Mouse (Mus musculus) liver, embryonic 14.5 days (tissue): ENCODE data around the gene Chrd. TPM values are rescaled to one million over a fixed set of nuclear protein-coding genes. Genes with fewer than 3 reads are reported as not detected.
A peak's percentile ranks its signal among the peaks of the same experiment; 100 is the strongest.

Experiments
- ATAC-seq: fragments of 200-750 bp; cut with Nextera tagmentation; 2 replicates; pipeline ENCODE4 v1.8.0; 2017; ENCODE audit warnings: moderate number of reproducible peaks, mild to moderate bottlenecking, moderate library complexity; ENCODE audit not compliant: insufficient read depth
- DNase-seq, 3 experiments: peaks; one replicate each; pipeline ENCODE4 v3.0.0-alpha.2; 2012 to 2013; ENCODE audit warnings: low read depth in 3 of 3, low spot score in 3 of 3
- H3K27ac ChIP-seq: fragments of 300-500 bp; sonication (generic); 2 replicates; pipeline ENCODE4 v1.5.1; 2014; ENCODE audit warnings: moderate library complexity, mild to moderate bottlenecking, control low read depth, inconsistent platforms
- H3K27me3 ChIP-seq: fragments of 300-500 bp; sonication (generic); 2 replicates; pipeline ENCODE4 v1.6.1; 2014; ENCODE audit warnings: mild to moderate bottlenecking, low read length, moderate library complexity; ENCODE audit not compliant: control insufficient read depth, insufficient read depth
- H3K36me3 ChIP-seq: fragments of 300-500 bp; sonication (generic); replicated peaks from 2 replicates; pipeline ENCODE4 v1.6.1; 2014; ENCODE audit warnings: low read depth; ENCODE audit not compliant: control insufficient read depth, insufficient read depth
- H3K4me1 ChIP-seq, 2 experiments: fragments of 200-500 bp in 1 of 2; fragments of 300-500 bp in 1 of 2; sonication (generic) in 1 of 2; replicated peaks; 2 replicates each; pipeline ENCODE4 v1.6.1; 2012 to 2014; ENCODE audit warnings: antibody characterized with exemption in 1 of 2, inconsistent platforms in 1 of 2, low read length in 1 of 2; ENCODE audit not compliant: control insufficient read depth in 2 of 2, insufficient read depth in 2 of 2
- H3K4me2 ChIP-seq: fragments of 300-500 bp; sonication (generic); 2 replicates; pipeline ENCODE4 v1.6.1; 2014; ENCODE audit warnings: low read depth, mild to moderate bottlenecking, control low read depth, moderate library complexity
- H3K4me3 ChIP-seq, 2 experiments: fragments of 200-500 bp in 1 of 2; fragments of 300-500 bp in 1 of 2; sonication (generic) in 1 of 2; 2 replicates each; pipeline ENCODE4 v1.5.1; 2012 to 2014; ENCODE audit warnings: low read depth in 2 of 2, low read length in 2 of 2, mild to moderate bottlenecking in 2 of 2, control low read depth in 1 of 2, inconsistent platforms in 1 of 2, moderate library complexity in 1 of 2; ENCODE audit not compliant: insufficient read depth in 1 of 2
- H3K9ac ChIP-seq: fragments of 300-500 bp; sonication (generic); replicated peaks from 2 replicates; pipeline ENCODE4 v1.6.1; 2014; ENCODE audit warnings: mild to moderate bottlenecking, control low read depth, moderate library complexity
- H3K9me3 ChIP-seq: fragments of 300-500 bp; sonication (generic); 2 replicates; pipeline ENCODE4 v1.6.1; 2016; ENCODE audit warnings: low read length, mixed read lengths; ENCODE audit not compliant: control insufficient read depth
- CTCF ChIP-seq: IDR thresholded peaks from 2 replicates; pipeline ENCODE4 v1.5.1; 2016; ENCODE audit warnings: antibody characterized with exemption, low read depth, control low read depth
- EP300 ChIP-seq: IDR thresholded peaks from 2 replicates; pipeline ENCODE4 v1.6.1; 2016; ENCODE audit warnings: antibody characterized with exemption, low read depth
- WGBS: fragments of 180-500 bp; shearing (Covaris S2); extraction: QIAGEN DNeasy Blood & Tissue Kit; methylation state at CpG from one replicate; pipeline ENCODE4 v1.1.7; 2014; ENCODE audit not compliant: insufficient replicate concordance; 5-methylcytosine and 5-hydroxymethylcytosine counted together
- polyA plus RNA-seq, 2 experiments: library from polyadenylated mRNA; depleted of rRNA in 1 of 2; stranded (reverse) in 1 of 2; unstranded in 1 of 2; fragments of >200 nt; fragmentation: Nextera tagmentation in 1 of 2; extraction: Ambion mirVana in 1 of 2; gene quantifications; 2 replicates each; pipeline versions ENCODE4 v1.2.1 to v1.2.3; 2012 to 2014

Gene Chrd
- polyA plus RNA-seq, 2 experiments = 0.24 to 0.71 TPM

- WGBS = 23% methylated on average over 6 of the region's 6 CpGs
- Histone ChIP-seq H3K4me1 (peaks cover 59 to 62% of the 10 kb centered on the region in 2 experiments), H3K36me3 (peaks cover 2% of the 10 kb centered on the region; the same call in 1 of the 2 replicates), H3K27me3 (no peaks in the 10 kb centered on the region), H3K4me3 (peak overlapping the region; percentile 16 to 29; a peak in 3 of 4 replicates), H3K9ac (peak overlapping the region; percentile 60), H3K27ac (peak overlapping the region; percentile 94), H3K4me2 (peak overlapping the region; percentile 69), H3K9me3 (no peaks in the 10 kb centered on the region)
- DNase-seq (peak; percentile 70 to 83 (median 76)), ATAC-seq (peak; percentile 76)
- no peak for TF ChIP-seq CTCF
- peak; percentile 94 for TF ChIP-seq EP300
Observed at GRCm38 (mm10) chr16:20703699-20704400, 29.1 kb upstream of the Chrd start.

GRCm38 (mm10) chr16:20705786-20706185, 27.1 kb upstream of the Chrd start:
- Histone ChIP-seq H3K27me3 (no peaks in the 10 kb centered on the region), H3K9ac (no peak overlapping the region), H3K4me3 (no peak overlapping the region), H3K27ac (peak overlapping the region; percentile 94), H3K4me1 (peaks cover 59 to 63% of the 10 kb centered on the region in 2 experiments), H3K4me2 (no peak overlapping the region), H3K9me3 (no peaks in the 10 kb centered on the region), H3K36me3 (peaks cover 8% of the 10 kb centered on the region)
- 39% methylated on average over 3 of the region's 3 CpGs for WGBS
- no peak for DNase-seq
- ATAC-seq = no peak
- TF ChIP-seq EP300 = no peak
- no peak for TF ChIP-seq CTCF

- Histone ChIP-seq H3K9ac (peak overlapping the region; percentile 64), H3K4me1 (peaks cover 59 to 66% of the 10 kb centered on the region in 2 experiments), H3K4me3 (no peak overlapping the region), H3K4me2 (peak overlapping the region; percentile 39), H3K27me3 (no peaks in the 10 kb centered on the region), H3K27ac (peak overlapping the region; percentile 94), H3K9me3 (no peaks in the 10 kb centered on the region), H3K36me3 (peaks cover 13% of the 10 kb centered on the region)
- ATAC-seq (peak; percentile 29), DNase-seq (peak in 1 of 3 experiments; percentile 53)
- TF ChIP-seq CTCF = no peak
- peak; percentile 60 for TF ChIP-seq EP300
- WGBS = 59% methylated on average over 2 of the region's 2 CpGs
Observed at GRCm38 (mm10) chr16:20706407-20707055, 26.4 kb upstream of the Chrd start.

GRCm38 (mm10) chr16:20708220-20708938, 24.5 kb upstream of the Chrd start:
- no peak for DNase-seq
- H3K27me3 ChIP-seq = no peaks in the 10 kb centered on the region
- H3K9me3 ChIP-seq = no peaks in the 10 kb centered on the region
- 88% methylated on average over 21 of the region's 21 CpGs for WGBS
- H3K9ac ChIP-seq = no peak overlapping the region
- H3K4me3 ChIP-seq = no peak overlapping the region
- ATAC-seq = no peak
- H3K4me1 ChIP-seq = peaks cover 54 to 62% of the 10 kb centered on the region in 2 experiments
- no peak overlapping the region for H3K4me2 ChIP-seq
- peaks cover 21% of the 10 kb centered on the region for H3K36me3 ChIP-seq
- no peak overlapping the region; the same call in 1 of the 2 replicates for H3K27ac ChIP-seq
- TF ChIP-seq EP300 (no peak), CTCF (no peak)
